Mouse (Mus musculus) T-cell, adult 66 days (primary cell): ENCODE data around the gene Vmn2r85. TPM values are rescaled to one million over a fixed set of nuclear protein-coding genes. Genes with fewer than 3 reads are reported as not detected.

ENCODE experiments used
- total RNA-seq, 2 experiments: library from RNA; stranded (reverse); gene quantifications; 3 replicates in 1 of 2; 4 replicates in 1 of 2; pipeline ENCODE4 v1.2.4; 2023

The Vmn2r85 gene
- not detected for total RNA-seq

GRCm38 (mm10) chr10:130429603-130430002 is at the start of gene Vmn2r85:
Gene Vmn2r85 (minus strand): TSS chr10:130429703.

GRCm38 (mm10) chr10:130455950-130456349 is 26.4 kb upstream of the Vmn2r85 start, which contains the start of gene Vmn2r86:
Gene Vmn2r86 (minus strand): TSS chr10:130456050.

GRCm38 (mm10) chr10:130394232-130394631 is 35.3 kb downstream of the Vmn2r85 start, which contains the start of gene Vmn2r84:
Gene Vmn2r84 (minus strand): TSS chr10:130394332.

Other genes starting within 250 kb of the Vmn2r85 start
- gene Olfr826, start 245.5 kb downstream of the Vmn2r85 start, total RNA-seq = not detected
- gene Olfr827, start 215.3 kb downstream of the Vmn2r85 start, total RNA-seq = not detected
- gene Neurod4, start 149.5 kb downstream of the Vmn2r85 start, total RNA-seq = not detected
- 100 to 1,000 TPM; 144 to 157 TPM for gene Tespa1, start 106.8 kb downstream of the Vmn2r85 start, total RNA-seq
- not detected for gene Vmn2r84, start 35.4 kb downstream of the Vmn2r85 start, total RNA-seq
- not detected for gene Vmn2r86, start 26.3 kb upstream of the Vmn2r85 start, total RNA-seq
- not detected for gene Vmn2r87, start 67.7 kb upstream of the Vmn2r85 start, total RNA-seq